Comparison of ENCODE assay signal across 28 mouse cellular contexts in the genomic region with DNA sequence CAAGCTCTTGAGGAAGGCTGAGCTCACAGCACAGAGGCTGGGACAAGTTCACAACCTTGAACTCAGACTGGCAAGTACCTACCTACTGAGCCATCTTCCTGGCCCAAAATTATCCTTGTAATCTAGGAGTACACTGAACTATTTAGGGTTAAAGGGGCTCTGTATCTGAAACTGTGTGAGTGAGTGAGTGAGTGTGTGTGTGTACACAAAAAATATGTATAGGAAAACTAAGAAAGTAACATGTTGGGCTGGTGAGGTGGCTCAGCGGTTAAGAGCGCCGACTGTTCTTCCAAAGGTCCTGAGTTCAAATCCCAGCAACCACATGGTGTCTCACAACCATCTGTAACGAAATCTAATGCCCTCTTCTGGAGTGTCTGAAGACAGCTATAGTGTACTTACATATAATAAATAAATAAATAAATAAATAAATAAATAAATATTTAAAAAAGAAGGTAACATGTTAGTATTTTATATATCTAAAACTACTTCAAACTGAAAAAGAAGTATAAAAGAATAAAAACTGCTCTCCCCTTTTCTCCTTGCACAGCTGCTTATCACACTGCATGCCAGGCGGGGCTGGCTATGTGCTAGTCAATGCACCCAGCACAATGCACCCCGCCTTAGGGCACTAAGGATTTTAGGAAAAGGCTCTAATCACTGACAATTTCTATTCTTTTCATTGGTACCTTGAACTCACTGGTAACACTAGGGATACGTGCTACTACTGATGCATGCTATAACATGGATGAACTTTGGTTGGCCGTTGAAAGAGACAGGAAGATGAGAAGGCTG. TPM values are rescaled to one million over a fixed set of nuclear protein-coding genes. Genes with fewer than 3 reads are reported as not detected.
DNase-seq lines count a peak whose midpoint lies in the region; ATAC-seq and TF ChIP-seq lines count a peak whose summit lies in the region.
"Had no signal": no experiment of that assay in that cellular context is flagged by ENCODE, and none has a peak within 500 bp of the region (broad histone marks: within the 10 kb centered on the region; RNA-seq: fewer than 3 reads in every experiment).

No protein-coding gene starts in this region.

- intact Hi-C loops in heart, adult 2 months (cut with DNase I): no loop called here
- intact Hi-C loops in heart, postnatal 14 days (cut with DNase I): no loop called here

- H3K4me2 ChIP-seq in heart, embryonic 14.5 days (ENCODE audit: low read length): peak overlapping the region; percentile 60
- H3K4me2 ChIP-seq in midbrain, embryonic 11.5 days: no peak overlapping the region
- H3K4me2 ChIP-seq: embryonic facial prominence, embryonic 15.5 days; forebrain, embryonic 12.5 days; hindbrain, embryonic 12.5 days; limb, embryonic 15.5 days; lung, embryonic 14.5 days; midbrain, embryonic 13.5 days; neural tube, embryonic 15.5 days had no signal

- H3K9me3 ChIP-seq in heart, embryonic 14.5 days (ENCODE audit: control insufficient read depth, low read length): no peaks in the 10 kb centered on the region
- H3K9me3 ChIP-seq in midbrain, embryonic 11.5 days (ENCODE audit: control insufficient read depth, low read length): no peaks in the 10 kb centered on the region
- no peaks in the 10 kb centered on the region for H3K9me3 ChIP-seq in midbrain, embryonic 10.5 days (replicated peaks)
- H3K9me3 ChIP-seq: embryonic facial prominence, embryonic 10.5 days; embryonic facial prominence, embryonic 15.5 days; forebrain, embryonic 12.5 days; hindbrain, embryonic 12.5 days; limb, embryonic 10.5 days; limb, embryonic 15.5 days; midbrain, embryonic 13.5 days; neural tube, embryonic 15.5 days had no signal

- peaks cover 14% of the 10 kb centered on the region for H3K79me2 ChIP-seq in heart, adult 2 months (replicated peaks; ENCODE audit: control insufficient read depth, insufficient read depth, low read length)

- TF ChIP-seq CTCF in heart, adult 2 months (IDR thresholded peaks at IDR 0.05): no peak

- H3K4me3 ChIP-seq in heart, adult 2 months: no peak overlapping the region
- no peak overlapping the region for H3K4me3 ChIP-seq in heart, embryonic 14.5 days (ENCODE audit: control insufficient read depth in 1 of 2, insufficient read depth in 1 of 2, low read depth in 1 of 2, low read length in 2 of 2)
- H3K4me3 ChIP-seq in midbrain, embryonic 11.5 days (ENCODE audit: low read depth, low read length): no peak overlapping the region
- H3K4me3 ChIP-seq in midbrain, embryonic 10.5 days: no peak overlapping the region
- H3K4me3 ChIP-seq: embryonic facial prominence, embryonic 10.5 days; embryonic facial prominence, embryonic 15.5 days; forebrain, embryonic 12.5 days; hindbrain, embryonic 12.5 days; limb, embryonic 10.5 days; limb, embryonic 15.5 days; midbrain, embryonic 13.5 days; neural tube, embryonic 15.5 days had no signal

- no peak for ATAC-seq in heart, embryonic 14.5 days (ENCODE audit: insufficient number of reproducible peaks, insufficient read depth, low FRiP score, low read depth)
- ATAC-seq in midbrain, embryonic 11.5 days (ENCODE audit: low FRiP score): no peak
- ATAC-seq: midbrain, embryonic 13.5 days; Patski had no signal

- no peak for TF ChIP-seq EP300 in heart, adult 2 months (IDR thresholded peaks at IDR 0.05; ENCODE audit: insufficient read depth, low read depth, low read length)

- no peak for DNase-seq in heart, adult 2 months
- DNase-seq in heart, postnatal 14 days: no peak
- DNase-seq in heart, adult 9 months (ENCODE audit: low spot score in 2 of 2): no peak
- DNase-seq in midbrain, embryonic 11.5 days (ENCODE audit: low spot score, missing footprints): peak; percentile 66
- no peak for DNase-seq in midbrain, embryonic 10.5 days (ENCODE audit: low spot score)
- DNase-seq in yolk sac, embryonic 10.5 days (ENCODE audit: low spot score): no peak
- DNase-seq: adrenal gland, postnatal 10 days; cerebellum, adult 8-10 months; kidney, adult 11 months; kidney, postnatal 14 days; layer of hippocampus, adult 9-11 months; lung, embryonic 14.5 days; lung, postnatal 14 days; retina, postnatal 1 day; right cerebral cortex, postnatal 14 days; thymus, postnatal 4 days had no signal

- H3K27ac ChIP-seq in heart, adult 2 months: peak overlapping the region; percentile 87
- H3K27ac ChIP-seq in heart, embryonic 14.5 days (replicated peaks in 1 of 2; ENCODE audit: control insufficient read depth in 1 of 2, insufficient read depth in 1 of 2, low read depth in 2 of 2, low read length in 2 of 2): peak overlapping the region; percentile 99 to 100
- H3K27ac ChIP-seq in midbrain, embryonic 11.5 days (ENCODE audit: low read depth, low read length): no peak overlapping the region
- H3K27ac ChIP-seq in midbrain, embryonic 10.5 days (replicated peaks): no peak overlapping the region
- H3K27ac ChIP-seq: embryonic facial prominence, embryonic 10.5 days; embryonic facial prominence, embryonic 15.5 days; forebrain, embryonic 12.5 days; hindbrain, embryonic 12.5 days; limb, embryonic 10.5 days; limb, embryonic 15.5 days; liver, embryonic 14.5 days; midbrain, embryonic 13.5 days; neural tube, embryonic 15.5 days had no signal

- peaks cover 27% of the 10 kb centered on the region for H3K4me1 ChIP-seq in heart, adult 2 months (ENCODE audit: control insufficient read depth, insufficient read depth, low read length)
- peaks cover 6 to 30% of the 10 kb centered on the region in 2 experiments for H3K4me1 ChIP-seq in heart, embryonic 14.5 days (ENCODE audit: control insufficient read depth in 2 of 2, insufficient read depth in 2 of 2, low read length in 2 of 2)
- H3K4me1 ChIP-seq in midbrain, embryonic 11.5 days (ENCODE audit: control insufficient read depth, insufficient read depth, low read length): no peaks in the 10 kb centered on the region
- H3K4me1 ChIP-seq in midbrain, embryonic 10.5 days: no peaks in the 10 kb centered on the region
- H3K4me1 ChIP-seq: embryonic facial prominence, embryonic 15.5 days; forebrain, embryonic 12.5 days had no signal

- H3K9ac ChIP-seq in heart, adult 2 months (ENCODE audit: low read depth, low read length): no peak overlapping the region
- peak overlapping the region; percentile 70 for H3K9ac ChIP-seq in heart, embryonic 14.5 days (ENCODE audit: low read length)
- no peak overlapping the region for H3K9ac ChIP-seq in midbrain, embryonic 11.5 days (ENCODE audit: low read length)
- H3K9ac ChIP-seq: embryonic facial prominence, embryonic 15.5 days; forebrain, embryonic 12.5 days; hindbrain, embryonic 12.5 days; limb, embryonic 15.5 days; liver, embryonic 14.5 days; lung, embryonic 14.5 days; midbrain, embryonic 13.5 days; neural tube, embryonic 15.5 days had no signal

- WGBS in heart, adult 2 months: 72% methylated on average over 8 of the region's 8 CpGs
- WGBS in heart, embryonic 14.5 days: 70% methylated on average over 8 of the region's 8 CpGs
- WGBS in midbrain, embryonic 11.5 days: 93% methylated on average over 8 of the region's 8 CpGs
- WGBS in midbrain, embryonic 10.5 days: 96% methylated on average over 8 of the region's 8 CpGs

- H3K36me3 ChIP-seq in heart, adult 2 months (ENCODE audit: control insufficient read depth, insufficient read depth, low read length): peaks cover 44% of the 10 kb centered on the region
- peaks cover 11% of the 10 kb centered on the region for H3K36me3 ChIP-seq in heart, embryonic 14.5 days (ENCODE audit: control insufficient read depth, insufficient read depth, low read length)
- H3K36me3 ChIP-seq in midbrain, embryonic 11.5 days (ENCODE audit: control insufficient read depth, insufficient read depth, low read length): no peaks in the 10 kb centered on the region
- H3K36me3 ChIP-seq in midbrain, embryonic 10.5 days: 0 out of 2 replicates have a peak, but pooled peaks cover 4% of the 10 kb centered on the region
- H3K36me3 ChIP-seq: forebrain, embryonic 12.5 days; hindbrain, embryonic 12.5 days; neural tube, embryonic 15.5 days had no signal

- H3K27me3 ChIP-seq in heart, adult 2 months (ENCODE audit: control insufficient read depth, insufficient read depth, low read length): no peaks in the 10 kb centered on the region
- H3K27me3 ChIP-seq in heart, embryonic 14.5 days (ENCODE audit: control insufficient read depth, insufficient read depth, low read length): no peaks in the 10 kb centered on the region
- no peaks in the 10 kb centered on the region for H3K27me3 ChIP-seq in midbrain, embryonic 11.5 days (ENCODE audit: control insufficient read depth, insufficient read depth, low read length)
- H3K27me3 ChIP-seq in midbrain, embryonic 10.5 days (ENCODE audit: low read depth, poor library complexity, severe bottlenecking): no peaks in the 10 kb centered on the region
- H3K27me3 ChIP-seq: embryonic facial prominence, embryonic 15.5 days; forebrain, embryonic 12.5 days; hindbrain, embryonic 12.5 days; limb, embryonic 15.5 days; midbrain, embryonic 13.5 days; neural tube, embryonic 15.5 days; Patski had no signal

- TF ChIP-seq POLR2A in heart, adult 2 months (IDR thresholded peaks at IDR 0.05; ENCODE audit: insufficient read depth, low read depth, low read length): no peak

RNA-seq across cellular contexts. Expression of gene Hipk3, which starts 28.4 kb away (rescaled TPM):
- 100 to 1,000 TPM; 206 to 229 TPM for total RNA-seq in heart, adult 2 months (2021)
- 66.9 and 147 TPM in 2 replicates for polyA plus RNA-seq in heart, adult 2 months (2012; rRNA removed)
- total RNA-seq in heart, postnatal 14 days (2021): 100 to 1,000 TPM; 178 to 179 TPM
- 72.7 and 74.0 TPM in 2 replicates for polyA plus RNA-seq in heart, embryonic 14.5 days (2014; fragmentation: Nextera tagmentation; extraction: Ambion mirVana)
- polyA plus RNA-seq in midbrain, embryonic 11.5 days (2014; fragmentation: Nextera tagmentation; extraction: Ambion mirVana): 10.7 and 11.3 TPM in 2 replicates
- polyA plus RNA-seq in midbrain, embryonic 10.5 days (2016; fragmentation: Nextera tagmentation; extraction: Ambion mirVana): 6.2 and 6.3 TPM in 2 replicates

RNA-seq across cellular contexts. Expression of gene D430041D05Rik, which starts 55.0 kb away (rescaled TPM):
- total RNA-seq in heart, adult 2 months (2021): under 1 TPM; 0.05 to 0.08 TPM
- 0.02 and 0.09 TPM in 2 replicates for polyA plus RNA-seq in heart, adult 2 months (2012; rRNA removed)
- 1 to 10 TPM in 1 of 2 experiments, under 1 TPM in 1; 0.10 to 1.4 TPM for total RNA-seq in heart, postnatal 14 days (2021)
- polyA plus RNA-seq in heart, embryonic 14.5 days (2014; fragmentation: Nextera tagmentation; extraction: Ambion mirVana): 0.05 TPM in 1 of 2 replicates, not detected in the other
- polyA plus RNA-seq in midbrain, embryonic 11.5 days (2014; fragmentation: Nextera tagmentation; extraction: Ambion mirVana): 2.4 TPM in 2 replicates
- polyA plus RNA-seq in midbrain, embryonic 10.5 days (2016; fragmentation: Nextera tagmentation; extraction: Ambion mirVana): 0.95 and 1.5 TPM in 2 replicates
- polyA plus RNA-seq: Patski; small intestine, adult 2 months had no signal

Comparison
In these comparisons a context has a peak if more than half of its experiments do, and no peak if none do; other contexts are left out.
1. H3K27ac ChIP-seq: peak in heart, adult 2 months (single experiment) and heart, embryonic 14.5 days (2 of 2); none in midbrain, embryonic 11.5 days (single experiment) and midbrain, embryonic 10.5 days (single experiment).